Mouse (Mus musculus) heart, adult 11 months (tissue): ENCODE data around the gene Sema6d.

ENCODE experiments used
- DNase-seq: peaks from one replicate; pipeline ENCODE4 v3.0.0; 2022

Gene Sema6d

DNA sequence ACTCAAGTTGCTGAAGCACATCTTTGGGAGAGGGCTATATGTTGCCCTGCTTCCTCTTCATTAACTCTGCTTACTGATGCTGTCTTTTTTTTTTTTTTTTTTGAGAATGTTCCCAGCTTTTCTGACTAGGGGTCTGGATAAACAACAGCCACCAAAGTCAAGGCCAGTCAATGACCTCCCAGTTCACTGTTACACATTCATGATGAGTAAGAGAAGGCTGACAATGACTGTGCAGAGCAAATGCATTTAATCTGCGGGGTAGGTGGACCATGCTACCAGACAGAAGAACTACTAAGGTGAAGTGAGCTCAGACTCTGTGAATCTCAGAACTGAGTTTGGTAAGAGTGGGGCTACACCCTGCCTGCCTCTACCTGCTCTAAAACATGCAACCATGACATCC lies 396.0 kb downstream of the Sema6d start:
- DNase-seq = peak; percentile 44

DNA sequence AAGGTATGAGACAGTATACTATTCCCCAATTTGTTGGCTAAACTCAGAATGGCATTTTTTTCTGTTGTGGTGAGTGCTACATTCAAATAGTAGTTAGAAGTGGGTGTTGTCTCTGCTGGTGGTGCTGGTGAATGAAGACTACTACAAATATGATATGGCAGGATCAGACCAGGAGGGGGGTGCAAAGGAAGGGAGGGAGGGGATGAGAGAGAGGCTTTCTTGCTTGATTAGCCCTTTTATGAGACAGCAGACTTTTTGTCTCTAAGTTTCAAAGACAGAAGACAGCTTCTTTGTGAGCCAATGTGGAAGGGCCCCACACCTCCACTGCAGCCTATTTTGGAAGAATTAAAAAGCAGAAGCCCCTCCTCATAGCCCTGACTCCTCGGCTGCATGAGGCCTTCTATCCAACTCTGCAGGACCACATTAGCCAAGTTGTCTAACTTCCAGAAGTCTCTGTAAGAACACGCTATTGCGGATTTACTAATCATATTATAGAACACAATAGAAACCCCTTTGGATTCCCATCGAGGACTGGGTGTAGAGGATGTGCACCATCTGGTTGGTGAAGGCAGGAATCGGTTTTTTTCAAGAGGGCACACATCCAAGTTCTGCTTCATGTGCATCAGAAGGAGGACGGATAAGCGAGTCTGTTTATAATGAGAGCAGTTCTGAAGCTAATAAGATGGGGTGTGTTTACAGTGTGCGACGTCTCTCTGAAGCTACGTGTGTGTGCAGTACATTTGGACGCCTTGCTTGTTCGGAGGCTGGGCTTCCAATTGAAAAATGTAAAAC lies 400.4 kb downstream of the Sema6d start:
- DNase-seq = no peak

DNA sequence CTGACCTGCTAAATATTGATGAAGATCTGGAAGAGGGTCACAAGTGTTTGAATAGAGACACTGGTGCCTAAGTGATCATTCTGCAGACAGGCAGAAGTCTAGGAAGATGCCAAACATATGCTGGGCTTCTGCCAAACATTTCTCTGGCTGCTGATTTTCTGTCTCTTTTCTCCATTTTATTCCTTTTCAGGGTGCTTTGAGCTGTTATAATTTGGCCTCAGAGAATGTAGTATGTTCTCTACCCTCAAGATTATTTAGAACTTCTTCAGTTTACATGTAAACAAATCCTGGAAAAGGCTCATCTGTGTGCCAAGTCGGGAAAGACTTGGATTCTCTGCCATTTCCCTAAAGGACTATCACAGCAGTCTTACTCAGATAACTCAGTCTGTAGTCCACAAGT lies 406.0 kb downstream of the Sema6d start:
- DNase-seq = no peak

DNA sequence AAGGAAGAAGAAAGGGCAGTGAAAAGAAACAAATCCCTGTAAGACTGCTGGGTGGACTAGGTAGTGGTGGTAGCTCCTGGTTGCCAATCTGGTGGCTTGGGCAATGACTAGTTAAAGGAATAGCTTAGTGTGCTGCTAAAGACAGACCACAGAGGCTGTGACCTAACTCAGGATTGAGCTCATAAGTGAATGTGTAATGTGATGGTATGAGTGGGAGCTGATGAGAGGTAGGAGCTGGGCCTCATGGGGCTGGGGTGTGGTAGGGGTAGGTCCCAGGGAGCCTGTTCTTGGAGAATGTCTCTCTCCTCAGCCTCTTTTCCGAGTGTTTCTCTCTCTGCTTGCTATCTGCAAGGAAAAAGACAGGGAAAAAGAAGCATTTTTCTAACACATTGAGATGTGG lies 409.9 kb downstream of the Sema6d start:
- DNase-seq = no peak

DNA sequence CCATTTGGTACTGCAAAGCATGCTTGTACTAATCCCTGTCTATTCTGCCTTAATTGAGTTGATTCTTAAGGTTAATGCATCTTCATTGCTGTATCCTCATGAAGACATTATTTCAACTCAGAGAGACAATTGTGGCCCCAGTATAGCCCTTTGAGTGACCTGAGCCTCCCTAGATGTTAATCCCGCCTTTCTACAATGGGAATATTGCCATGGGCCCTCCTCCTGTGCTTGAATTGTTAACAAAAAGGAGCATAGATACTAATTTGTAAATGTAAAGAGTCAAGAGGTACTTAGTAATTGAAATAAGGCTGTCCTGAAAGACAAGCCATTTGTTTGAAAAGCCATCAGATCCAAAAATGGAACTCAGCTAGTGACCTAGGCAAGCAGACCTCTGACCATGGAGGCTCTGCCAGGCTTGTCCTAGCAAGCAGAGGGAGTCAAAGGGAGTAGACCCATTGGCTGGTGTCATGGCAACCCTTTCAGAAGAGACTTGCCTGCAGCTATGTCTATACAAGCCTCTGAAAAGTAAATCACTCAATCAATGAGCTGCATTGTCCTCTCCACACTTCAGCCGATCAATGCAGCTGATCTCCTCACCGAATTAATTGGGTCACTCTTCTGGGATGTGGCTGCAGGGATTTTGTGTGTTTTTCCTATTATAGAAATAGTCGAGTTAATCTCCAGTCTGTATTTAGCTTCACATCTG lies 416.2 kb downstream of the Sema6d start:
- DNase-seq = peak; percentile 5

DNA sequence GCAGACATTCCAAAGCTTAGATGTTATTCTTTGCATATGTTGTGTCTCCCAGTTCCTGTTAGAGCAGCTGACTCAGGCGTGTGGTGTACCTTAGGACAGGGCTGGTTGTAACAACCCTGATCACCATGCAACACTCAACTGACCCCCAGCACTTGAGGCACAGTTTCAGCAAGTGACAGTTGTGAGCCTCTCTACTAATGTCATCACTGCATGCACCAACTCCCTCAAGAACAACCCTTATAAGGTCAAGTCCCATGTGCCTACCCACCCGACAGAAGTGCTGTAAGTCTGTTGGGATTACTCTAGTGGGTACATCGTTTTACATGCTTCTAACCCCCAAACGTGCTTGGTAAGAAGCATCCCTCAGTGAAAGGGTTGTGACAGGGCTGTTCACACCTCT lies 418.0 kb downstream of the Sema6d start:
- DNase-seq = peak; percentile 61

DNA sequence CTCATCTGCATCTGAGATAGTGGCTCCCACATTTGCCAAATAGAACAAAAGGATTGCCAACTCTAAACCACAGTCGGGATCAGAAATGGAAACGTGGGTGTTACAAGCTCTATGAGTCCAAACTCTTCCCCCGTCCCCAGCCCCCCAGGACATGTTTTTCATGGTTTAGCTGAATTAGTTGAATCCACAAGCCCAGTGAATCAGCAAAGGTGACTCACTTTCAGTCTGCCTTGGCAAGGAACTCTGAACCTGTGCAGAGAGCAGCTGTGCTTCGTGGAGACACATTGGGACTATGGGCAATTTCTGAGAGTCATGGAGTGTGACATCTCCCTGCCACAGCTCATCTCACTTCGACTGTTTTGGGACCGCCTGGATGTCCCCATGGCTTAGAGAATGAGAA lies 419.7 kb downstream of the Sema6d start:
- peak; percentile 74 for DNase-seq

DNA sequence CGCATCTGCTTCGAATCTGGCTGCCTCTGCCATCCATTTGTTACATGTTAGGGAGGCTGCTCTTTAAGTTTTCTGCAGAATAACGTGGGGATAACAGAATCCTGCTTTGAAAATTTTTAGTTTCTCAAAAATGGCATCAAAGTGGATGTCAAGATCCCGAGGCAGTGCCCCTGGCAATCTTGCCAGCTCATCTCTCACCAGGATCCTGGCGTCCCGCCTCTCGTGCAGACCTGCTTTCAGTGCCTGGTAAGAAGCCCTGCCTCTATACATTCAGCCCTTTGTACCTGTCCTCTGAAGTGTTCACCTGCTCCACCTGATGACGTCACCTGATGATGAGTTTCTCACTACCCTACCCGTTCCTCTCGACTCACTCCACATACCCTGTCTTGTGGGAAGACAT lies 422.1 kb downstream of the Sema6d start:
- peak; percentile 52 for DNase-seq

DNA sequence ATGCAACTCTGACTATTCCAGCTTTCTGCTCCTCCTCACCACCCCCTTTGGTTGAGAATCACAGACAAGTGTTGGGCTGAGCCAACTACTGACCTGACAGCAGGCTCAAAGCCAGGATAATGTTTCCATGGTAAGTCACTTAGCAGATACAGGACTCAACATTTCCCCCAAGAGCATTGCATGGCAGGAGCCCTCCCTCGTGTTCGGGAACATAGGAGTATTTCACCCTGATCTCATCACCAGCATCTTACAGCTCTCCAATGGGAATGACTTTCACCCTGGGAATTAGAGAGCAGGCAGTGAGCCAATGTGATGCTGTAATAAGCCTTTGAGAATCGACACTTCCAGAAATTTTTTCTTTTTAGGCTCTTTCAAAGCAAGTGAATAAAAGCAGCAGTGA lies 432.7 kb downstream of the Sema6d start:
- DNase-seq = peak; percentile 98

DNA sequence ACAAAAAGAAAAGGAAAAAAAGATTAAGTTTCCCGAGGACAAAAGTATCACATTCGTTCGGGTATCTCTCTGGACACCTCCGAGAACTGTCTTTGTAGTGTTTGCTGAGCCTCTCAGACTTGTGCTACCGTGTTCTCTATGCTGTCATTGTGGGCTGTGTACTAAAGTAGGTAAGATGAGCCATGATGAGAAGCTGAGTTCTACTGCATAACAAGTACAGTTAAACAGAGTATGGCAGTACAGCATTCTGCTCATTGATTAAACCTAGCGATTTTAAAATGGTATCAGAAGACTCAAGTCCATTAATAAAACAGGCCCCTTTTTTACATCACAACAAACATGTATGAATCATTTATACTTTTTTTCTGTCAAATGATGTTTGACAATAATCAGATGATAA lies 433.9 kb downstream of the Sema6d start:
- DNase-seq = no peak

DNA sequence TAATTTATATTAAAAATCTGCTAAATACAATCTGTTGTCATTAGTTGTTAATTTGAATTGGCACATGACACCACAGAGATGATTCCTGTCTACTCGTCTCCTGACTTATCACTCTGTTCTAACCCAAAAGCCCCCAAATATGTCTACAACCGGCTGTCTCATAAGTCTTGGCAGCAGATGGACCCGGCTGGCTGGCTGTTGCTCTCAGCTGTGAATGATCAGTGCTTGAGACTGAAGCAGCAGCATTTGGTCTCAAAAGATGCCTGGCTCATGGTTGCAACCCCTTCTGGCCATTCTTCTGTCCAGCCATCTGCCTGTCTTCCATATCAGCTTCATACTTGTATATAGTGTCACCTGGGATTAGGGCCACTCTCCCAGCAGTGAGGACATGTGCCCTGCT lies 434.4 kb downstream of the Sema6d start:
- peak; percentile 89 for DNase-seq

DNA sequence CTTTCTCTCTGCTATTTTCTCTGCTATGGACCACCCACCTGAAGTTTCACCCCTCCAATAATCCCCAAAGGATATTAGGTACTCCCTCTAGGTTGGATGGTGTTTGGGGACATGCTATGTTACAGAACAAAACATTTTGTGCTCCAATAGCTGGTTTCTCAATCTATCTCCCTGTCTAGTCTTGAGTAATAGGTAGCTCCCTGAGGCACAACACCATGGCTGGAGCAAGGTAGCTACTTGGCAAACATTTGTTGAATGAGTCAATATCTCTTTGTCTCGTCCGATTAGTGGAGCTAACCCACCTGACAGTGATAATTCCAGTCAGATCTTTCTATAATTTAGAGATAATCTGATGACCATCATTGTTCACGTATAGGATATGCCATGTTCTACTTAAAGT lies 437.9 kb downstream of the Sema6d start:
- DNase-seq = no peak

DNA sequence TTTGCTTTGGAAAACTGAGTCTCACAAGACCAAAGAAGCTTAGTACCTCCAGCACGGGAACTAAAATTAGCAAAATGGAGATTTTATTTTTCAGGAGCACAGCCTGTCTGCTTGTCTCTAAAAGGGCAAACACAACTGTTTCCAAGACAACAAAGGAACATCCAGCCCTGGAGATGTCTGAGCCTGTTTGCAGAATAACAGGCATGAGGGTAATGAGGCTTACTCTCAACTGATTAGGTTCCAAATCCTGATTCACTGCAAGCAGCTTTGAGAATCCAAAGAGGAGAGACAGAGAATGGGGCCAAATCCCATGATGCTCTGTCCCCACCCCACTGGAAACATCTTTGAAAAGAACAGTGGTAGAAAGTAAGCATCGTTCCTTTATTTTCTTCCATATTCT lies 440.7 kb downstream of the Sema6d start:
- no peak for DNase-seq

DNA sequence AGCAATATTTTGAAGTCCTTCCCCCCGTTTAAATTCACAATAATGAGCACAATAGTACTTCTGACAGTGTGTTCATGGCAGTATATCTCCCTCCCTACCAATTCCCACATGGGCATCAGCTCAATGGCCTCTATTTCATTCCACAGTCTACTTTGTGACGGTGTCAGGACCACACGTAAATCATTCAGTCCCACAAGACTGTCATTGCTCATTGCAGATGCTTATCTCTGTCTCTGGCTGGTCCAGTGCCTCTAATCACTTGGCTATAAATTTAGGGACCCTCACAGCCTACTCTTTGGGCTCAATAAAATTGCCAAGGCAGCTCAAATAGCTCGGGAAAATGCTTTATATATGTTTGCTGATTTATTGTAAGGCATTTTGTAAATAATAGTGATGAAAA lies 441.3 kb downstream of the Sema6d start:
- no peak for DNase-seq

DNA sequence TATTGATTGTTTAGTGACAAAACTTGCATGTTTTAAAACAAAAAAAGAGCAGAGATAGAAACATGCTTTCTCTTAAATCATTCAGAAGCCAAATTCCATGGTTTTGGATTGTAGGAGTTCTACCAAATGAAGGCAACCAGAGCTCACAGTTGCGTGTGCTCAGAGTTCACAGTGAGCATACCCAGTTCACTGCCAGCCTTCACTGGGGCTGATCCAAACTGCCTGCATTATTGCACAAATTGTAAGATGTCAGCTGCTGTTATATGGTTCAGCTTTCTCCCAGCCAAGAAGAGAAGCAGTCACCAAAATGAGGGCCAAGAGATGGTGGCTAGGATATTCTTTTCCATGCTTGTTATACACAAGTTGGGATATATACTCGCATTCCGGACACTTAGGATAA lies 443.1 kb downstream of the Sema6d start:
- no peak for DNase-seq

DNA sequence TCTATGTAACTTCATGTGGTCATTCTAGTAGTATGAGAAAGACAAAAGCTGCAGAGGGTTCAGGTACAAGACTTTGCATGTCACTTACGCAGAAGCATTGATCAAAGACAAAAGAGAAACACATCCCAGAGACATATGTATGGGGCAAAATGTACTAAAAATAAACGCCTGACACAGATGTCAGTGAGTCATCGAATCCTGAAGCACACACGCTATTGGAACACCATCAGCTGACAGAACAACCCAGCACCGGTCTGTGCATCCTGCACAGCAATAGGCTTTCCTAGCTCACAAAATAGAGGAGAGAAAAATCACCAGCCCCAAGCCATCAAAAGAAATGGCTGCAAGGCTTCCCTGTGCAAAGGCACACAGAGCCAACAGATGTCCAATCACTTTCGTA lies 443.8 kb downstream of the Sema6d start:
- no peak for DNase-seq

DNA sequence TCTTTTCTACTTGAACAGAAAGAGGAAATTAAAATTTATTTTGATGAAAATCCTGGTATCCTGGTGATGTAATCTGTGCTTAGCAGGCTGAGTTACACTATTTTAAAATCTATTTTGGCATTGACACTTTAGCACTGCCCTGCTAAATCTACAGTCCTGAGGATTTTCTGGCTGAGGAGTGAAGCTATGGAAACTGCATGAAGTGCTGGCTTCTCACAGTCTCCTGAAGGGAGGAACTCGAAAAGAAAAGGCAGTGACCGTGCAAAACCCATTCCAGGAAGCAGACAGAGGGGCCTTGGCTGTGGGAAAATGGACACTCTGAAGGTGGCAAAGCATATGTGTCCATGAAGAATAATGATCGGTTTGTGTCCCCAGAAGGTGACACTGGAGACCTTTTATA lies 460.5 kb downstream of the Sema6d start:
- no peak for DNase-seq

DNA sequence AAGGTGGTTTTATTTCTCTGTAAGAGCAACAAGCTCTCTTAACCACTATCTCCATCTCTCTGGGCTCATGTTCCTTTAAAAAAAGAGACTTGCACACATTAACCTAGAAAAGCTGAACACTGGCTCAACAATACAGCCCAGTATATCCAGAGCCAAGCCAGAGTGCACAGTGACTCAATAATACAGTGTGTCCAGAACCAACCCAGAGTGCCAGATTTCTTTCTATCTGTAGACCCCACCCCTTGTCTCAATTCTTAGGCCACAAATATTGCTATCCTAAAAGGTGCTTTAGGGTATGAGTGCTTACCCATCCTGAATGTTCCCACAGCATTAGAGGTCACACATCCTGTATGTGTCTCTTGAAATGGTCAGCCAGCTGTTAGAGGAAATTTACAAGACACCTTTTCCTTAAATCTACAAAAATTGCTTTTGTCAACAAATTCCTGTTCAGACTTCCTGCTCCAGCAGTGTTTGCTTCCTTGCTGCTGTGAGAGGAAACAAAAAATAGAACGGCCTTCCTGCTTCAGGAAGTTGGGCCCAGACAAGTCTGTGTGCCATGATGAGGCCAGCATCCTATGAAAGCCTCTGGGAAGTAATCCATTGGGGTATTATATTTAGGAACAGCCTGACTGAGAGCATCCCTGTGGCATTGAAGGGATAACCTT lies 465.1 kb downstream of the Sema6d start:
- peak; percentile 97 for DNase-seq

DNA sequence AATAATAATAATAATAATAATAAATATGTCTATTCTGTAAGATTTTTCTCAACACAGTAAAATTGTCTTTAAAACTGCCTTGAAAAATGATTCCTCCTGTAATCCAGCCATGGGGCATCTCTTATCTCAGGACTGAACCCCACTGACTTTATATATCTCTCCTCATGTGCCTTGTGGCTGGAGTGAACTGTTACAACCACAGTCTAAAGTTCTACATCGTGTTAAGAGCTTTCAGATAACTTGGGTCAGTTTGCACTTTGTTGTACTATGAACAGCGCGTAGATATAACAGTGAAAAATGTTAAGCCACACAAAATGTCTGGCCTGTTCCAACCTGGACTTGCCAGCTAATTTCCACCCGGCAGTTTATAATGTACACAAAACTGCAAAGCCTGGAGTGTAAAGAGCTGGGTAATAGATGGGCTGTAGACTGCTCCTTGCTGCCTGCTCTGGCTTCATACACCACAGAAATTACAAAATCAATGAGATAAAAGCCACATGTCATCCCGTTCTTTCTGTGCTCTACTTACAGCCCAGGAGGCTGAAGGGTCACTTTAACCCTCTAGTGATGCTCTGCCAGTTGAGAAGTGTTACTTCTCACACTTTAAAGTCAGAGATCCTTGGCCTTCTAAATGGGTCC lies 467.2 kb downstream of the Sema6d start:
- peak; percentile 35 for DNase-seq

DNA sequence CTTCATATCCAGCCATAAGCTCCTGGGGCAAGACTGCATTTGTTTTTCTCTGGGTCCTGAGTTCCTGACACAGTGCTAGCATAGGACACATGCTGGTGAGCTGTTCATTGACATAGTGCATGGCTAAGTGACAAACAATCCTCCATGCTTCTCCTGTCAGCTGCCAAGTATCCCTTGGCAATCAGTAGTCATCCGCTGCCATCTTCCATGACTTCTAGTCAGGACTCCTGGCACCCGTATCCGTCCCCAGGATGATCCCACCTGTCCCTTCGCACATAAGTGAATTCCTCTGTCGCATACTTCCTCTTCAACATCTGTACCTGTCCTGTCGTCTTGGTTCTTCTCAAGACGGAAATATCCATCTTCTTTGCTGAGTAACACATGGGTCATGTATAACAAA lies 468.3 kb downstream of the Sema6d start:
- DNase-seq = peak; percentile 37

DNA sequence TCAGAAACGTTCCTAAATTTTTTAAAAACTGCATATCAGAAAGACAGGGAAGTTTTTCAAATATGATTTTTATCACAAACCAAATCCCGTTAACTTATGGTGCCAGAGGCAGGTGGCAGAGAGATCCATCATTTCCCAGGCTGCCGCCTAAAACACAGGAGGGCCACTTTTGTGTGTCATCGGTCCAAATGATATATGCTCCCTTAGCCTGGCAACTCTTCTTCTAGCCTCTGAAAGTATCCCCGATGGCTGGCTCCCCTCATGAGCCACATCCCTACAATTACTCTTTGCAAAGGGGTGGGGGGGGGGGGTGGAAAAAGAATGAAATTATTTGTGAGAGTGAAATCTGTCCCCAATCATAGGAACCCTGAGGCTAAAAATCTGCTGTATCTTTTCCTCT lies 471.9 kb downstream of the Sema6d start:
- DNase-seq = peak; percentile 55

DNA sequence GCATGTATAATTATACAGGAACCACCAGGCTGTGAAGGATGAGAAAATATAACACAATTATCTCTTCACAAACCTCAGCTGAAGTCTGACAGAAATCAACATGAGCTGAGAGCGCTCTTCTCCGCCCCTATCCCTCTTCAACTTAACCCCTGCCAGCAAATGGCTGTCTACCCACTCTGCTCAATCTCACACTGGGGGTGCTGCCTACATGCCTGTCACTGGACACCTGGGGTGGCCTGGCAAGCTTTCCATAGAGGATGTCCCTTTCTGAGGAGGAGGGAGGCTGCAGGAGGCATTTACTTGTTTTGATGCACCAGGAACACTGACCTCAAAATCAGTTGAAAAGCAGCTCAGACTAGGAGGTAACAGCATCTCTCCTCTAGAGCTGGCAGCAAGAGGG lies 472.3 kb downstream of the Sema6d start:
- DNase-seq = peak; percentile 57

DNA sequence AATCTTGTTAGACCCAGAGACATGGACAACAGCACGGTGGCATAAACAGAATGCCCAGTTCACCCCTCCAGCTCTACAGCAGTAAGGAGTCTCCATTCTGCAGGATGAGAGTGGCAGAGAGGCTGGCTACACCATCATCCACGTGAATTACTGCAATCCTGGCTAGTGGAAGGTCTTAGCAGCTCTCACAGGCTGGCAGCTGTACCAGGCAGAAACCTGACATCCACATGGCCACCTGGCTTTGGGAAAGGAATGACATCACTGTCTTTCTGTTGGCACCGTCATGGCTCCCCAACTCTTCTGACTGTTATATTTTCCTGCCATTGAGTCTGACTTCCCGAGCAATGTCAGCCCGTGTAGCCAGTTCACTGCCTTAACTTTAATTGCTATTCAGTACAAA lies 474.0 kb downstream of the Sema6d start:
- peak; percentile 56 for DNase-seq

DNA sequence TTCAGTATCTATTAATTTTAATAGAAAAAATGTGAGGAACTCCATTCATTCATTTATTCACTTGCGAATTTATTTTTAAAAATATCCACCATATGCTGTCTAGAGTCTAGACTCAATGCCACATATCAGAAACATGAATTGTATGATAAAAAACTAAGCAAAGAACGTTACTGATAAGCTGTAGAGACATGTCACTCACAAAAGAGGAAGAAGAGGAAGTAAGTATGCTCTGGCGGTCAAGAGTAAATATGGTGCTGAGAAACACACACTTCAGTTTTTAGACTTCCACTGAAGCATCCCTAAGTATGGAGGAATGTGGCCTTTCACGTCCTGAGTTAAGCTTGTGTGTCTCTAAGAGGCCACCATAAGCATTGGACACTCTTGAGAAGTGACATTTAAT lies 484.0 kb downstream of the Sema6d start:
- DNase-seq = no peak
